Mouse (Mus musculus): ENCODE data around the gene Sema3g. TPM values are rescaled to one million over a fixed set of nuclear protein-coding genes. Genes with fewer than 3 reads are reported as not detected.

Gene Sema3g
- total RNA-seq, 1 experiment: 0.22 TPM

GRCm38 (mm10) chr14:31193791-31194190 is 23.9 kb upstream of the Sema3g start:
- Histone ChIP-seq H3K9me3 (ENCODE audit: control insufficient read depth, insufficient read depth, low read depth, low read length) (no peaks in the 10 kb centered on the region), H3K4me3 (ENCODE audit: insufficient read depth in 1 of 2, low read depth in 1 of 2, low read length in 2 of 2, poor library complexity in 1 of 2, severe bottlenecking in 1 of 2) (no peak overlapping the region), H3K4me1 (ENCODE audit: control insufficient read depth in 2 of 2, insufficient read depth in 2 of 2, low read length in 2 of 2, poor library complexity in 1 of 2) (no peaks in the 10 kb centered on the region), H3K9ac (ENCODE audit: insufficient read depth, low read depth, low read length, poor library complexity, severe bottlenecking) (no peak overlapping the region), H3K27ac (ENCODE audit: insufficient read depth, low read depth, low read length, poor library complexity, severe bottlenecking) (no peak overlapping the region), H3K36me3 (ENCODE audit: control insufficient read depth, insufficient read depth, low read length, poor library complexity, severe bottlenecking) (peaks cover 53% of the 10 kb centered on the region)
- in situ Hi-C loops (cut with MboI; ENCODE audit: low sequenced_read_pairs in 2 of 2, unreplicated experiment in 2 of 2): no loop called here
- TF ChIP-seq ZNF384 (IDR thresholded peaks at IDR 0.05; ENCODE audit: low read depth, low read length): no peak
- TF ChIP-seq ZC3H11A (IDR thresholded peaks at IDR 0.05; ENCODE audit: borderline replicate concordance, low read depth, low read length): no peak
- no peak for TF ChIP-seq MAFK (IDR thresholded peaks at IDR 0.05; ENCODE audit: insufficient read depth, low read depth, low read length)
- no peak for DNase-seq (ENCODE audit: low read depth, low spot score)

- Histone ChIP-seq H3K36me3 (ENCODE audit: control insufficient read depth, insufficient read depth, low read length, poor library complexity, severe bottlenecking) (peaks cover 50% of the 10 kb centered on the region), H3K9ac (ENCODE audit: insufficient read depth, low read depth, low read length, poor library complexity, severe bottlenecking) (no peak overlapping the region), H3K4me1 (ENCODE audit: control insufficient read depth in 2 of 2, insufficient read depth in 2 of 2, low read length in 2 of 2, poor library complexity in 1 of 2) (no peaks in the 10 kb centered on the region), H3K4me3 (ENCODE audit: insufficient read depth in 1 of 2, low read depth in 1 of 2, low read length in 2 of 2, poor library complexity in 1 of 2, severe bottlenecking in 1 of 2) (no peak overlapping the region), H3K27ac (ENCODE audit: insufficient read depth, low read depth, low read length, poor library complexity, severe bottlenecking) (no peak overlapping the region), H3K9me3 (ENCODE audit: control insufficient read depth, insufficient read depth, low read depth, low read length) (no peaks in the 10 kb centered on the region)
- TF ChIP-seq CHD2 (IDR thresholded peaks at IDR 0.05; ENCODE audit: low read depth, low read length): no peak
- no peak for TF ChIP-seq MAFK (IDR thresholded peaks at IDR 0.05; ENCODE audit: insufficient read depth, low read depth, low read length)
- no peak for DNase-seq (ENCODE audit: low read depth, low spot score)
- in situ Hi-C loops (cut with MboI; ENCODE audit: low sequenced_read_pairs in 2 of 2, unreplicated experiment in 2 of 2): no loop called here
Observed at GRCm38 (mm10) chr14:31194441-31194840, 23.2 kb upstream of the Sema3g start.

GRCm38 (mm10) chr14:31194891-31195513 is 22.7 kb upstream of the Sema3g start:
- peaks cover 44% of the 10 kb centered on the region for H3K36me3 ChIP-seq (ENCODE audit: control insufficient read depth, insufficient read depth, low read length, poor library complexity, severe bottlenecking)
- H3K4me3 ChIP-seq (ENCODE audit: insufficient read depth in 1 of 2, low read depth in 1 of 2, low read length in 2 of 2, poor library complexity in 1 of 2, severe bottlenecking in 1 of 2): no peak overlapping the region
- H3K9me3 ChIP-seq (ENCODE audit: control insufficient read depth, insufficient read depth, low read depth, low read length): no peaks in the 10 kb centered on the region
- no peak overlapping the region for H3K9ac ChIP-seq (ENCODE audit: insufficient read depth, low read depth, low read length, poor library complexity, severe bottlenecking)
- no peak for DNase-seq (ENCODE audit: low read depth, low spot score)
- no peak overlapping the region for H3K27ac ChIP-seq (ENCODE audit: insufficient read depth, low read depth, low read length, poor library complexity, severe bottlenecking)
- in situ Hi-C loops (cut with MboI; ENCODE audit: low sequenced_read_pairs in 2 of 2, unreplicated experiment in 2 of 2): no loop called here
- H3K4me1 ChIP-seq (ENCODE audit: control insufficient read depth in 2 of 2, insufficient read depth in 2 of 2, low read length in 2 of 2, poor library complexity in 1 of 2): no peaks in the 10 kb centered on the region
- no peak for TF ChIP-seq CHD2 (IDR thresholded peaks at IDR 0.05; ENCODE audit: low read depth, low read length)
- TF ChIP-seq ZNF384 (IDR thresholded peaks at IDR 0.05; ENCODE audit: low read depth, low read length): no peak
- TF ChIP-seq HCFC1 (IDR thresholded peaks at IDR 0.05; ENCODE audit: borderline replicate concordance, insufficient read depth, low read length): no peak
- no peak for TF ChIP-seq ZC3H11A (IDR thresholded peaks at IDR 0.05; ENCODE audit: borderline replicate concordance, low read depth, low read length)
- no peak for TF ChIP-seq MAFK (IDR thresholded peaks at IDR 0.05; ENCODE audit: insufficient read depth, low read depth, low read length)

- no peaks in the 10 kb centered on the region for H3K4me1 ChIP-seq (ENCODE audit: control insufficient read depth in 2 of 2, insufficient read depth in 2 of 2, low read length in 2 of 2, poor library complexity in 1 of 2)
- no peak overlapping the region for H3K27ac ChIP-seq (ENCODE audit: insufficient read depth, low read depth, low read length, poor library complexity, severe bottlenecking)
- in situ Hi-C loops (cut with MboI; ENCODE audit: low sequenced_read_pairs in 2 of 2, unreplicated experiment in 2 of 2): no loop called here
- no peak for DNase-seq (ENCODE audit: low read depth, low spot score)
- H3K9ac ChIP-seq (ENCODE audit: insufficient read depth, low read depth, low read length, poor library complexity, severe bottlenecking): no peak overlapping the region
- H3K4me3 ChIP-seq (ENCODE audit: insufficient read depth in 1 of 2, low read depth in 1 of 2, low read length in 2 of 2, poor library complexity in 1 of 2, severe bottlenecking in 1 of 2): no peak overlapping the region
- H3K36me3 ChIP-seq (ENCODE audit: control insufficient read depth, insufficient read depth, low read length, poor library complexity, severe bottlenecking): peaks cover 42% of the 10 kb centered on the region
- no peaks in the 10 kb centered on the region for H3K9me3 ChIP-seq (ENCODE audit: control insufficient read depth, insufficient read depth, low read depth, low read length)
- no peak for TF ChIP-seq CHD2 (IDR thresholded peaks at IDR 0.05; ENCODE audit: low read depth, low read length)
- no peak for TF ChIP-seq HCFC1 (IDR thresholded peaks at IDR 0.05; ENCODE audit: borderline replicate concordance, insufficient read depth, low read length)
- no peak for TF ChIP-seq ZC3H11A (IDR thresholded peaks at IDR 0.05; ENCODE audit: borderline replicate concordance, low read depth, low read length)
- no peak for TF ChIP-seq ZNF384 (IDR thresholded peaks at IDR 0.05; ENCODE audit: low read depth, low read length)
- TF ChIP-seq MAFK (IDR thresholded peaks at IDR 0.05; ENCODE audit: insufficient read depth, low read depth, low read length): no peak
Observed at GRCm38 (mm10) chr14:31195521-31195920, 22.1 kb upstream of the Sema3g start.

GRCm38 (mm10) chr14:31195968-31196367 is 21.7 kb upstream of the Sema3g start:
- DNase-seq (ENCODE audit: low read depth, low spot score): no peak
- no peak overlapping the region for H3K9ac ChIP-seq (ENCODE audit: insufficient read depth, low read depth, low read length, poor library complexity, severe bottlenecking)
- in situ Hi-C loops (cut with MboI; ENCODE audit: low sequenced_read_pairs in 2 of 2, unreplicated experiment in 2 of 2): no loop called here
- peaks cover 40% of the 10 kb centered on the region for H3K36me3 ChIP-seq (ENCODE audit: control insufficient read depth, insufficient read depth, low read length, poor library complexity, severe bottlenecking)
- no peak overlapping the region for H3K4me3 ChIP-seq (ENCODE audit: insufficient read depth in 1 of 2, low read depth in 1 of 2, low read length in 2 of 2, poor library complexity in 1 of 2, severe bottlenecking in 1 of 2)
- H3K9me3 ChIP-seq (ENCODE audit: control insufficient read depth, insufficient read depth, low read depth, low read length): no peaks in the 10 kb centered on the region
- H3K4me1 ChIP-seq (ENCODE audit: control insufficient read depth in 2 of 2, insufficient read depth in 2 of 2, low read length in 2 of 2, poor library complexity in 1 of 2): no peaks in the 10 kb centered on the region
- H3K27ac ChIP-seq (ENCODE audit: insufficient read depth, low read depth, low read length, poor library complexity, severe bottlenecking): no peak overlapping the region
- TF ChIP-seq ZNF384 (IDR thresholded peaks at IDR 0.05; ENCODE audit: low read depth, low read length) (no peak), HCFC1 (IDR thresholded peaks at IDR 0.05; ENCODE audit: borderline replicate concordance, insufficient read depth, low read length) (no peak), CHD2 (IDR thresholded peaks at IDR 0.05; ENCODE audit: low read depth, low read length) (no peak), MAFK (IDR thresholded peaks at IDR 0.05; ENCODE audit: insufficient read depth, low read depth, low read length) (no peak), ZC3H11A (IDR thresholded peaks at IDR 0.05; ENCODE audit: borderline replicate concordance, low read depth, low read length) (no peak)

Measured in ES-E14 (cell line).